Mouse (Mus musculus): ENCODE data around the gene Gm4778.
A peak's percentile ranks its signal among the peaks of the same experiment; 100 is the strongest.
"Not testable (repeated sequence)": the region's sequence is repeated elsewhere in the genome, so short reads cannot be mapped to it uniquely, and the experiment has no call there.

Gm4778 gene

GRCm38 (mm10) chr3:94263736-94264135 is at the start of gene Gm4778:
Gene Gm4778, plus strand, starts transcription at chr3:94264036.
- DNase-seq (ENCODE audit: low spot score) = not testable (repeated sequence)

DNA sequence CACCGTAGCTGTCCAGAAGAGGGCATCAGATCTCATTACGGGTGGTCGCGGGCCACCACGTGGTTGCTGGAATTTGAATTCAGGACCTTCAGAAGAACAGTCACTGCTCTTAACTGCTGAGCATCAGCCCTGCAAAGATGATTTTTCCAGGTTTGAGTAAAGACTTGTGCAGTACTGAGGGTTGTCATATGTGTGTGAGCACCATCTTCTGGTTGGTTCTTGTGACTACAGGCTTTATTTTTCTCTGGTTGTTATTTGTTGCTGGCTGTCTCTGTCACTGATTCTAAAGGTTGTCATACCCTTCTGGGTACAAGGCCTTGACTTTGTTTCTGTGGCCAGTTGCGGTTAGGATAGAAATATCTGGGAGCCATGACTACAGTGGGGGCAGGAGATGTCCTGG is 3.2 kb upstream of the Gm4778 start:
- no peak for DNase-seq (ENCODE audit: low spot score)

DNA sequence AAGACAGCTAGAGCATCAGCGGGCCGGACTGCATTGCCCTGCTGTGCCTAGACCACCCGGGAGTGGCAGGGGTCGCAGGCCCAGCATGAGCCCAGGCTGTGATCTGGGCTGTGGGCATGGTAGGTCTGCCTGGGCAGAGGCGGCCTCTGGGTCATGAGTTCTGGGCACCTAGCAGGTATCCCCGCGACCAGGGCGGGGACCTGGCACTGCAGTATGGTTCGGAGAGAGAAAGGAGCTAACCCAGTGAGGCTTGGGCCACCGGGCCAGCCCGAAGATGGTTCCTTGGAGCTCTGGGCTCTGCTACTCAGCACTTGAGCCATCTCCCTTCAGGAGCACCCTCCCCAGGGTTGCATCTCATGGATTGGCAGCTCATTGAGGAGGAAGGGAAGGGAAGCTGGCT is 12.2 kb downstream of the Gm4778 start:
- no peak for DNase-seq (ENCODE audit: low spot score)

DNA sequence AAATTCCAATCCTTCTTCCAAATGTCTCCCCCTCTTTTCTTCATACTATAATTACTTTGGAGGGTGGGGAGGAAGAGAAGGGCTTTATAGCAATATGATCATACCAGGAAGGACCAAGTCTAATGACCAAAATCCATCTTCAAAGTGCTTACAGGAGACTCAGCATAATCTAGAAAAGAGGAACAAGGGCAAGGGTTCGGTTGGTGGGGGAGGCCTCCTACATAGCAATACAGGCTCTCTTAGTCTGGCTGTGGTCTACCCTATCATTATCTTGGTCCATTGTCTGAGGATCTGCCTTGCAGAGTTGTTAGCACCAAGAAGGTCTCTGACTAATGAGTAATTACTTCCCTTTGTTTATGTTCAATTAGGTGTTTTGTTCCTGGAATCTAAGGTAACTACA is 41.6 kb downstream of the Gm4778 start:
- DNase-seq (ENCODE audit: low spot score) = no peak

DNA sequence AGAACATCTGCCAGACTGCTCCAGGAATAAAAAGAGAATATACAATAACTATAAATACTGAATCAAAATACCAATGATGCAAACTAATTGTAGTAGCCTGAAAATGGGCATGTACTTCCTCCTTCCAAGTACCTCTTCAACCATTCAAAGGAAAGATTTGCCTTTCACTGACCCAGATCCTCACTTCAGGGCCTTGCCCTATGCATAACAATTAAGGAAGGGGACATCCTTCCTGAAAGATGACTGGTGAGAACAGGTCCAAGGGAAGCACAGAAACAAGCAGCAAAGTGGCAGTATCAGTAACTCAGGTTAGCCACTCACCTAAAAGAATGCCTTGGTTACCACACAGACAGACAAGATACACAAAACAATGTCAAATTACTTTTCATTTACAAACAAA is 43.1 kb downstream of the Gm4778 start:
- no peak for DNase-seq (ENCODE audit: low spot score)

DNA sequence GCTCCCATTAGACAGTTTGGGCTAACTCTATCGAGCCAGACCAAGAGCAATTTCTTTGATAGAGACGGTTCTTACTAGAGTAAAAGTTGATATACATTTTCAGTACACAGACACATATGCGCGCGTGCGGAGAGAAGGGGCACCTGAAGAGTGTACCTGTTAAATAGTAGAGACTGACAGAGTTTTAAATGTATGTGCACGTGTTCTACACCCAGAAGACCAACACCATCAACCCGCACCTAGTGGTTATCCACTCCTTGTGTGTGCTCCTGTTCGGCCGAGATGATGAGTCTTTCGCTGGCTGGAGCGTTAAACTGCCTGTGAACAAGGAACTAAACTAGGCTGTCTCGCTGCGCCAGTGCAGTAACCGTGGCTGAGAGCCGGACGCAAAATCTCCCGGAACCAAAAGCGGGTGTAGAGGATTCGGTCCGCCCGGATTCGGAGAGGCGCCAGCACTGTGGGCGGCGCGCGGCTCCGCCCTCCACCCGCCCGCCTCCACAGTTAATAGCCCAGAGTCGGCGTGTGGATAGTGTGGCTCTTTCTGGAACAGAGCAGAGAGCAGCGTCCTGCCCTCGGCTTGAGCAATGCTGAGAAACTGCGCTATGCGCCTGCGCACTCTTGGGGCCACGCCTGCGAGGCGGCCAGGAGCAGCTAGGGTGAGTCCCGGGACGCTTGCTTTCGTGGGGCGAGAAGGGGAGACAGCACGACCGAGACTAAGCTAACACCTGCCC is 46.0 kb downstream of the Gm4778 start, which contains the start of gene Them4:
Gene Them4 (plus strand): TSS at position 457 of the 731 bp plus-strand sequence.
- peak; percentile 95 for DNase-seq (ENCODE audit: low spot score)

GRCm38 (mm10) chr3:94310491-94310890 is 46.7 kb downstream of the Gm4778 start:
- no peak for DNase-seq (ENCODE audit: low spot score)

DNA sequence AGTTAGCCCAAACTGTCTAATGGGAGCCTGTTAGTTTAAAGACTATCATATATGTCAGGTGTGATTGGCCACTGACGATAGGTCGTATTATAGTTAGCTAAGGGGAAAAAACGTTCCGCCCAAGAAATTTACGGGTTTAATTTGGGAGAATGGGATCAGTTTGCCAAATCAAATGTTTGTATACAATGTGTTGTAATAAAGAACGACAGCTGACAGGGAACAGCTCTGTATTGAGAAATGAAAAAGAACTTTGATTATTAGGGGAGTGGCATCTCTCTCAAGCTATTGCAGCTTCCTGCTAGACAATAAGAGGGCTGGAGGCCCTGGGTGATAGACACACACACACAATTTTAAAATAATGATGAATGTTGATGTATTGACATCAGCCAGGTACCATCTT is 47.1 kb downstream of the Gm4778 start:
- DNase-seq (ENCODE audit: low spot score) = no peak

GRCm38 (mm10) chr3:94311376-94311775 is 47.5 kb downstream of the Gm4778 start:
- no peak for DNase-seq (ENCODE audit: low spot score)
